Mouse (Mus musculus): Measurements from ENCODE around the gene Ceacam1.
"Not testable (repeated sequence)": the region's sequence is repeated elsewhere in the genome, so short reads cannot be mapped to it uniquely, and the experiment has no call there.

Gene Ceacam1

GRCm38 (mm10) chr7:25477091-25477751, at the start of gene Ceacam1:
Ceacam1 (minus strand) TSS chr7:25477603.
- DNase-seq (ENCODE audit: low read depth) = peak; percentile 5

DNA sequence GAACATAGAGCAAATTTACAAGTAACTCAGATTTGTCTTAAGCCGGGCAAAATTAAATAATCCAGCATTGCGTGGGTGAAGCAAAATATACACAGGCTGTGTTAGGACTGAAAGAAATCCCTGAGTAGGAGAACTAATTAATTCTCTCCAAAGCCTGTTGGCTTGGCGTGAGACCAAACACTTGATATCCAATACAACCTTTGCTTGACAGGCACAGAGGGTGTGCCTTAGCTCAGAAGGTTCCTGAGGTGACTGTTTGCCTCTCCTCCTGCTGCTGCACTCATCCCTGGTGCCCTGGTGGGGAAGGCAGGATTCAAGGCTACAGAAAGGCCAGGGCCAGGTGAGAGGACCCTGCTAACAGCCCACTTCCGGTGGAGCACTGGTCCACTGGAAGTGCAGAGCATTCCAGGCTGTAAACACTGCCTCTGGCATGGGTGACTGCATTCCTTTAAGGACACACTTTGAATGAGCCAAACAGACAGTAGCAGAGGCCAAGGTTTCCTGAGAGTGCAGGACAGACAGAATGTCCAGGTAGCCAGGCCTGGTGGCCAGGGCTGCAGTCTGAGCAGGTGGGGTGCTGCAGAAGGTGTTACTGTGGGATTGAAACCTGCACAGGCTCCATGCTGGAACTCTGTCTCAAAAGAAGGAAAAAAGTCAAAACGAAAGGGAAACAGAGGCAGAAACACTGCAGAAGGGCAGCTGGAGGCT, 38.8 kb upstream of the Ceacam1 start:
- not testable (repeated sequence) for DNase-seq (ENCODE audit: low read depth)

DNA sequence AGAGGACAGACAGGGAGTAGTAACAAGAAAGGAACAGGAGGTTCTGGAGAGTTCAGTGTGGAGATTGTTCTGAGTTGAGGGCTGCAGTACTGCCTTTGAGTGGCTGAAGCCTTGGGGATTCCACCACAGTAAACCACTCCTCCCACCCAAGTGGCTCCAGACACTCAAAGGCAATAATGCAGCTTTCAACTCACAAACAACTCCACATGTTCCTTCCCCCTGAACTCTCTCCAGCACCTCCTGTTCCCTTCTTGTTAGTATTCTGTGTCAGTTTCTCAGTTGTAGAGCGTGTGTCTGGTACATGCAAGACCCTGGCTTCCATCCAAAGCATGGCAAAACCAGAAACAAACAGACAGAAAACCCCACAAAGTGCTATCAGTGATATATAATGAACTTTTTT, 38.3 kb upstream of the Ceacam1 start:
- DNase-seq (ENCODE audit: low read depth) = not testable (repeated sequence)

DNA sequence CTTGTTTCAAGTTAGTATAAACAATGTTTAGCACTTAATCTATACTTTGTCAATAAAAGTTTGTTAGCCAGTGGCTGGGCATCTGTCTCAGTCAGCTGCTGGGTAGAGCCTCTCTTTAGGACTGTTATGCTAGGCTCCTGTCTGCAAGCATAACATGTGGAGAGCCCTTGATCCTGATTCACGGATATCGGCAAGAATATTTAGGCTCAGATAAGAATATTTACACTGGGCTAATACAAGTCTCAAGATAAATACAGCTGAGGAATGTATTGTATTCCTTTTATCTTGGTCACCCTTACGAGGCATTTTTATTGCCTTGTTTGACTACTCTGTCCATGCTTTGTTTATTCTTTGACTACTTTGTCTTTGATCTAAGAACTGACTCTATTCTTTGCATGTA, 32.5 kb upstream of the Ceacam1 start:
- DNase-seq (ENCODE audit: low read depth) = no peak

DNA sequence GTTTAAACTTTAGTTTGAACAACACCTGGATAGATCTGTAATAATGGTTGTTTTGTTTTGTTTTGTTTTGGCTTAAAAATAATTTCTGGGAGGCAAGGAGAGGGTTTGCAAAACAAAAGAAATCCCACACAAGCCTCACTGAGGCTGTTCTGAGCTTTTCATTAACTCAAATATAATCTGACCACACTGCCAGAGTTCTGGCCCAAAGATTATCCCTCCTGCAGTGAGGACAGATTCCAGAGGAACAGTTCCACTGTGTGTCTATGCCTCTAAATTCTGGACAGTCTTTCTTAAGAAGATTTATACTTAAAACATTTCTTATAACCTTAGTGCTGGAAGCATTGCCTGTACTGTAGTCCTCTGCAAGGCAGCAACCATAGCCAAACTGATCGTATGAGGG, 17.2 kb upstream of the Ceacam1 start:
- no peak for DNase-seq (ENCODE audit: low read depth)

- not testable (repeated sequence) for DNase-seq (ENCODE audit: low read depth)
Observed at GRCm38 (mm10) chr7:25490698-25491097, 13.3 kb upstream of the Ceacam1 start.

DNA sequence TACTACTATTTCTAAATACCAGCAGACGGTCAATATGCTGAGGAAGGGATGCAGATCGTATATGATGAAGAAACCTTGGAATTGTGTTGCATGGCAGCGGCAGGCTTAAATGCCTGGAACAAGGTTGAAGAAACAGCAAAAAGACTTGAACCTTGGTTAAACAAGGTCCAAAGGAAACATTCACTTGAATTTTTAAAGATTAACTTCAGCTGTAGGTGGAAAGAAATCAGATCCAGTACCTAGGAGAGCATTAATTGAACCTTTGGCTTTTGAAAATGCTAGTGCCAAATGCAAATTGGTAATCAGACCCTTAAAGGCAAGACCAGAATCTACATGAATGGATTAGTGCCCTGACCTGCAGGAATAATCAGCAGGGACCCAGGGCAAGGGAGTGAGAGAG, 12.0 kb upstream of the Ceacam1 start:
- not testable (repeated sequence) for DNase-seq (ENCODE audit: low read depth)

DNA sequence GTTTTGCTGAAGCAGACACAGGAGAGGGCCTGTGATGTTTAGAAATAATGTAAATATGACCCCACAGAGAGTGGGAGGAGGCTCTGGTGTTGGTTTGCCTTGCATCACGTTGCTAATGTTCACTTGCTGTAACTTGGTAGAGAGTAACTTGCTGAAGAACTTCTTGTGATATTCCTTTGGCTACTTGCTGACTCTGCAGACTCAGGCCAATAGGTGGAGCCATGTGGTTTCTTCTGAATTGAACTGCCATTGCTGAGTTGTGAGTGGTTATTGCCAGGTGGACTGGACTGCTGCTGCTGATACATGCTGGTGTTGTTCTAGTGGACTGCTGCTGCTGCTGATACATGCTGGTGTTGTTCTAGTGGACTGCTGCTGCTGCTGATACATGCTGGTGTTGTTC, 8.8 kb upstream of the Ceacam1 start:
- DNase-seq (ENCODE audit: low read depth) = no peak

DNA sequence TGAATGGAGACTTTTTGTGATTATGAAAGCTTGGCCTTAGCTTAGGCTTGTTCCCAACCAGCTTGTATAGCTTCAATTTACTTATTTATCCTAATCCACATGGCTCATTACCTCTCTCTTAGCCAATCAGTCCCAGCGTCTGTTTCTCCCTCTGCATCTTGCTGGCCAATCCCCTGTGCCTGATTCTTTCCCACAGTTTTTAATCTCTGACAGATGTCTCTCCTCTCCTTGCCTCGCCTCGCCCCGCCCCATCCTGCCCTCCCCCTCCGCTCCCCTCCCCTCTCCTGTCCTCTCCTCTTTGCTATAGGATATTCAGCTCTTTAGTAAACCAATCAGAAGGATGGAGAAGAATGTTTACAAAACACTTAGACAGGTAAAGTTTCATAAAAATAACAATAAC, 7.7 kb upstream of the Ceacam1 start:
- DNase-seq (ENCODE audit: low read depth) = no peak

- DNase-seq (ENCODE audit: low read depth) = no peak
Observed at GRCm38 (mm10) chr7:25483133-25483735, 5.8 kb upstream of the Ceacam1 start.

DNA sequence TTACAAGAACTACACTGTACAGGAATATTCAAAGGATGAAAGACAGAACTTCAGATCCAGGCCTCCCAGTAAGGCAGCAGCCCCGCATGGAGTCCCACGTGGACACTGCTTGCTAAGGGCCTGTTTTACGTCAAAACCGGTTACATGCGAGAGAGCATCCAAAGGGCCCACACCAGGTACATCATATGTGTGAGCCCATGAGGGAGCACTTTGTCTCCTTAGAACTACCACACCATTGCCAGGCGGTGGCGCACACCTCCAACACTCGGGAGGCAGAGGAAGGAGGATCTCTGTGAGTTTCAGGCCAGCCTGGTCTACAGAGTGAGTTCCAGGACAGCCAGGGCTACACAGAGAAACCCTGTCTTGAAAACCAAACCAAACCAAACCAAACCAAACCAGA, 3.4 kb upstream of the Ceacam1 start:
- DNase-seq (ENCODE audit: low read depth) = not testable (repeated sequence)

- peak; percentile 8 for DNase-seq (ENCODE audit: low read depth)
Observed at GRCm38 (mm10) chr7:25479440-25479839, 2.0 kb upstream of the Ceacam1 start.

- not testable (repeated sequence) for DNase-seq (ENCODE audit: low read depth)
Observed at GRCm38 (mm10) chr7:25477752-25478093, 320 bp upstream of the Ceacam1 start.

- DNase-seq (ENCODE audit: low read depth) = not testable (repeated sequence)
Observed at GRCm38 (mm10) chr7:25471821-25472220, 5.6 kb downstream of the Ceacam1 start.

- not testable (repeated sequence) for DNase-seq (ENCODE audit: low read depth)
Observed at GRCm38 (mm10) chr7:25465586-25465985, 11.8 kb downstream of the Ceacam1 start.

DNA sequence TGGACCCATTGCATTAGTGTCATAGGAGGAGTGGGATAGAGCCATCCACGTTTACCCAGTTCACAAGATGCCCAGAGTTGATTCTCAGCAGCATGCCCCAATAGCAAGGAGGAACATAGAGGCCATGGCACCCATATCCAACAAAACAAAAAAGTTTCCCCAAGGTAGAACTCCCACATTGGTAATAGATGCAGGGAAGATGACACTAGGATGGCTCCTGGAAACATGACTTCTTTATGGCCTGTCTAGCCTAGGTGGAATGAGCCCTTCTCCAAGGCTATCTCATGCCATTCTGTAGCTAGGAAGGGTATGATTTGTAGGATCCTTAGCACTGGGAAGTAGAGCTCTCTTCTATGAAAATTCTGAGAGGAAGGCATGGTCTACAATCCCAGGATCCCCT, 12.4 kb downstream of the Ceacam1 start:
- DNase-seq (ENCODE audit: low read depth) = no peak

DNA sequence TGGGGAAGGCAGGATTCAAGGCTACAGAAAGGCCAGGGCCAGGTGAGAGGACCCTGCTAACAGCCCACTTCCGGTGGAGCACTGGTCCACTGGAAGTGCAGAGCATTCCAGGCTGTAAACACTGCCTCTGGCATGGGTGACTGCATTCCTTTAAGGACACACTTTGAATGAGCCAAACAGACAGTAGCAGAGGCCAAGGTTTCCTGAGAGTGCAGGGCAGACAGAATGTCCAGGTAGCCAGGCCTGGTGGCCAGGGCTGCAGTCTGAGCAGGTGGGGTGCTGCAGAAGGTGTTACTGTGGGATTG, 15.4 kb downstream of the Ceacam1 start:
- DNase-seq (ENCODE audit: low read depth) = not testable (repeated sequence)

DNA sequence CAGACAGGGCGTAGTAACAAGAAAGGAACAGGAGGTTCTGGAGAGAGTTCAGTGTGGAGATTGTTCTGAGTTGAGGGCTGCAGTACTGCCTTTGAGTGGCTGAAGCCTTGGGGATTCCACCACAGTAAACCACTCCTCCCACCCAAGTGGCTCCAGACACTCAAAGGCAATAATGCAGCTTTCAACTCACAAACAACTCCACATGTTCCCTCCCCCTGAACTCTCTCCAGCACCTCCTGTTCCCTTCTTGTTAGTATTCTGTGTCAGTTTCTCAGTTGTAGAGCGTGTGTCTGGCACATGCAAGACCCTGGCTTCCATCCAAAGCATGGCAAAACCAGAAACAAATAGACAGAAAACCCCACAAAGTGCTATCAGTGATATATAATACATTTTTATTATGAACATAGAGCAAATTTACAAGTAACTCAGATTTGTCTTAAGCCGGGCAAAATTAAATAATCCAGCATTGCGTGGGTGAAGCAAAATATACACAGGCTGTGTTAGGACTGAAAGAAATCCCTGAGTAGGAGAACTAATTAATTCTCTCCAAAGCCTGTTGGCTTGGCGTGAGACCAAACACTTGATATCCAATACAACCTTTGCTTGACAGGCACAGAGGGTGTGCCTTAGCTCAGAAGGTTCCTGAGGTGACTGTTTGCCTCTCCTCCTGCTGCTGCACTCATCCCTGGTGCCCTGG, 15.9 kb downstream of the Ceacam1 start:
- DNase-seq (ENCODE audit: low read depth) = not testable (repeated sequence)

GRCm38 (mm10) chr7:25452103-25452502, 25.3 kb downstream of the Ceacam1 start:
- no peak for DNase-seq (ENCODE audit: low read depth)

DNA sequence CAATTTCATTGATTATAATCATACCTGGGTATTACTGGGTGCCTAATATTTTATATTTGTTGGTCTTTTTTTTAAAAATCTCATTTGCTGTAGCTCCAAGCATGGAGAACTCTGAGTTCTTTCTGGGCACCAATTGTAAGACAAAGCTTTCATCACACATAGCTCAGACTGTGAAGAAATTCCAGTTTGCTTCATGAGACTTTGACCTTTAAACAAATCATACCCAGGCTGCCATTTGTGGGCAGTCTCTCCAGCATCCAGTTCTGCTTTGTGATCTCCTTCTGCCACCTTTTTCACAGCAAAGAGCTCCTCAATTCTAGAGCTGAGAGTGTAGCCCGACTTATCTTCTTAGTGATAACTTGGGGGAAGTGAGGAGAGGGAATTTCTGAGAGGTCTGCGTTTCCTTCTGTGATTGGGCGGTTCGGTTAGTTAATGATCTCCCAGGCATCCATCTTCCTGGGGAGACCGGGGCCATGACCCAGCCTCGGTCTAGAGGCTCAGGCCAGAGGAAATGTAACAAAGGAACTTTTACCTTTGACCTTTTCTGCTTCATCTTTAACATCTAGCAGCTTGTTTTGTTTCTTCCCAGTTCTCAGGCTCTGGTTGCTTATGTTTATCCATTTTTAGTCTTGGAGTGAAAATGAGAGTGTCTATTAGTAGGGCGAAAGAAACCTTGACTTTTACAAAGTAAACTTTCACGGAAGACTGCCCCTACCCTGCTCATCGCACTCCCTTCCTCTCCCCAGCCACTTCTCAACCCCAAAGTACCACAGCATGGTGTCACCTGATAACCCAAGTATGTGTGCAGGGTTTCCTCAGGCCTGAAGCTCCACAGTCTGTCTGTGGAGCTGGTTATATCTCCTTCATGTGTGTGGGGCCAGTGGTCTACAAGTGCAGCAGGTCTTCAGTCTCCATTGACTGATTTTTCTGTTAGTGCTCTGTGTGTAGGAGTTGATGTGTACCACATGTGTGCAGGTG, 27.2 kb downstream of the Ceacam1 start:
- no peak for DNase-seq (ENCODE audit: low read depth)

DNA sequence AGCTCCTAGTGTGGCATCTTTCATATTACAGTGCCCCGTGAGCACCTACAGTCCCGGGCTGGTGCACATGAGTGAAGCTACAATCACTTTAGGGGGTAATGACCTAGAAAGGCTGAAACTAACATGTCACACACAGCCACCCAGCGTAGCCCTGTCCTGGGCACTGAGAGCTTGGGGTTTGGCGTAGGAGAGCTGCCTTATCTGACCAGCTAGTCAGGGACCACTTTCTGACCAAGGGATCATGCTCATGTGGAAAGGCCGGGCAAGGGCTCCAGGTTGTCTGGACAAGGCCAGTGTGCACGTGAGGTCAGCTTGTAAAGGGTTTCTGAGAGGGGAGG, 36.6 kb downstream of the Ceacam1 start:
- DNase-seq (ENCODE audit: low read depth) = no peak
